Mouse (Mus musculus) G1E (cell line): ENCODE results near the gene Gm10961.

ENCODE experiments used
- CTCF ChIP-seq: IDR thresholded peaks from 2 replicates; pipeline ENCODE4 v1.5.1; 2012; ENCODE audit warnings: low read depth, low read length, inconsistent platforms, mixed read lengths
- GATA1 ChIP-seq: IDR thresholded peaks from 2 replicates; pipeline ENCODE4 v1.6.1; 2012; ENCODE audit warnings: borderline replicate concordance, low read length, inconsistent platforms, mixed read lengths
- GATA2 ChIP-seq: IDR thresholded peaks from 2 replicates; pipeline ENCODE4 v1.6.1; 2012; ENCODE audit warnings: low read depth, low read length, inconsistent platforms, borderline replicate concordance
- POLR2AphosphoS5 ChIP-seq: IDR thresholded peaks from 2 replicates; pipeline ENCODE4 v1.6.1; 2012; ENCODE audit warnings: low read depth, low read length, inconsistent platforms; ENCODE audit not compliant: insufficient replicate concordance
- TAL1 ChIP-seq: conservative IDR thresholded peaks from 2 replicates; pipeline ENCODE4 v1.6.1; 2012; ENCODE audit warnings: low read depth, low read length, inconsistent platforms, mixed read lengths

GRCm38 (mm10) chr3:107595938-107596461 lies 35.1 kb upstream of the Gm10961 start:
- TF ChIP-seq CTCF, result no peak
- no peak for TF ChIP-seq TAL1
- TF ChIP-seq GATA1, result no peak
- no peak for TF ChIP-seq POLR2AphosphoS5
- TF ChIP-seq GATA2, result no peak
